ENCODE assay signal across 8 mouse cellular contexts in genomic region chr12:113097749-113098281, GRCm38 (mm10). TPM values are rescaled to one million over a fixed set of nuclear protein-coding genes. Genes with fewer than 3 reads are reported as not detected.
DNase-seq lines count a peak whose midpoint lies in the region; ATAC-seq and TF ChIP-seq lines count a peak whose summit lies in the region.

Mta1 (plus strand) TSS chr12:113098278.

- ATAC-seq in midbrain, postnatal 0 days (ENCODE audit: low FRiP score): peak; percentile 60

- H3K9me3 ChIP-seq in midbrain, postnatal 0 days (ENCODE audit: low read length): no peaks in the 10 kb centered on the region

- H3K27ac ChIP-seq in kidney, adult 2 months (ENCODE audit: insufficient read depth, low read depth, low read length): 0 out of 2 replicates have a peak within 1 kb of the TSS, but pooled peaks have one; percentile 5
- H3K27ac ChIP-seq in liver, adult 2 months (replicated peaks; ENCODE audit: insufficient read depth, low read depth, low read length): peak within 1 kb of the TSS; percentile 38
- H3K27ac ChIP-seq in midbrain, postnatal 0 days (ENCODE audit: low read depth, low read length): peak within 1 kb of the TSS; percentile 91

- TF ChIP-seq POLR2A in kidney, adult 2 months (IDR thresholded peaks at IDR 0.05; ENCODE audit: low read depth, low read length): no peak
- no peak for TF ChIP-seq POLR2A in liver, adult 2 months (IDR thresholded peaks at IDR 0.05; ENCODE audit: extremely low read depth, insufficient read depth, low read length)

- H3K4me1 ChIP-seq in kidney, adult 2 months (ENCODE audit: control insufficient read depth, insufficient read depth, low read length): 0 out of 2 replicates have a peak, but pooled peaks cover 11% of the 10 kb centered on the region
- peaks cover 8% of the 10 kb centered on the region for H3K4me1 ChIP-seq in liver, adult 2 months (ENCODE audit: control insufficient read depth, insufficient read depth, low read length)
- H3K4me1 ChIP-seq in midbrain, postnatal 0 days (ENCODE audit: insufficient read depth, low read length): peaks cover 22% of the 10 kb centered on the region; the same call in 1 of the 2 replicates

- DNase-seq in adrenal gland, adult 18-20 months (ENCODE audit: low spot score in 2 of 2): peak; percentile 60 to 67
- DNase-seq in embryo, embryonic 9.5 days (ENCODE audit: extremely low spot score): peak; percentile 67
- peak; percentile 56 for DNase-seq in heart, adult 18-20 months
- peak; percentile 59 for DNase-seq in kidney, adult 2 months
- no peak for DNase-seq in liver, adult 2 months (ENCODE audit: extremely low read depth, low read depth, low spot score)
- DNase-seq in midbrain, postnatal 0 days (ENCODE audit: low spot score): peak; percentile 64
- peak; percentile 74 for DNase-seq in thymus, postnatal 14 days

- H3ac ChIP-seq in C2C12 (ENCODE audit: control insufficient read depth, insufficient read length, low read depth): peak within 1 kb of the TSS; percentile 97

- peaks cover 54% of the 10 kb centered on the region for H3K79me2 ChIP-seq in C2C12 (ENCODE audit: control insufficient read depth, insufficient read depth)
- H3K79me2 ChIP-seq in liver, adult 2 months (ENCODE audit: control insufficient read depth, insufficient read depth, low read length): peaks cover 20% of the 10 kb centered on the region; the same call in 1 of the 2 replicates

- H3K27me3 ChIP-seq in C2C12 (ENCODE audit: control insufficient read depth, insufficient read depth, insufficient read length): no peaks in the 10 kb centered on the region
- H3K27me3 ChIP-seq in kidney, adult 2 months (replicated peaks; ENCODE audit: control insufficient read depth, insufficient read depth, low read length): no peaks in the 10 kb centered on the region
- H3K27me3 ChIP-seq in liver, adult 2 months (ENCODE audit: control insufficient read depth, insufficient read depth, low read length): no peaks in the 10 kb centered on the region
- H3K27me3 ChIP-seq in midbrain, postnatal 0 days (ENCODE audit: insufficient read depth, low read length): no peaks in the 10 kb centered on the region

- no peak for TF ChIP-seq CTCF in C2C12 (IDR thresholded peaks at IDR 0.05; ENCODE audit: control insufficient read depth, insufficient read depth, insufficient read length)
- TF ChIP-seq CTCF in kidney, adult 2 months (conservative IDR thresholded peaks at IDR 0.05; ENCODE audit: insufficient read depth, insufficient read length, low read depth, low read length): no peak
- TF ChIP-seq CTCF in liver, adult 2 months (IDR thresholded peaks at IDR 0.05; ENCODE audit: low read depth, low read length): no peak
- TF ChIP-seq CTCF in midbrain, postnatal 0 days (IDR thresholded peaks at IDR 0.05): no peak

- peaks cover 6% of the 10 kb centered on the region for H3K36me3 ChIP-seq in C2C12 (ENCODE audit: control insufficient read depth, insufficient read depth)
- H3K36me3 ChIP-seq in kidney, adult 2 months (ENCODE audit: control insufficient read depth, insufficient read depth, low read length): no peaks in the 10 kb centered on the region
- H3K36me3 ChIP-seq in liver, adult 2 months (ENCODE audit: control insufficient read depth, insufficient read depth, low read length): no peaks in the 10 kb centered on the region
- H3K36me3 ChIP-seq in midbrain, postnatal 0 days (ENCODE audit: insufficient read depth, low read length): peaks cover 4% of the 10 kb centered on the region; the same call in 1 of the 2 replicates

- peaks cover 42% of the 10 kb centered on the region for H3K79me3 ChIP-seq in C2C12 (ENCODE audit: low read depth)

- peak within 1 kb of the TSS; percentile 98 for H3K9ac ChIP-seq in liver, adult 2 months (ENCODE audit: low read depth, low read length)
- H3K9ac ChIP-seq in midbrain, postnatal 0 days (replicated peaks; ENCODE audit: low read length, poor library complexity, severe bottlenecking): peak within 1 kb of the TSS; percentile 92

- H3K4me2 ChIP-seq in midbrain, postnatal 0 days (ENCODE audit: low read depth, low read length, poor library complexity, severe bottlenecking): peak within 1 kb of the TSS; percentile 98

- H3K4me3 ChIP-seq in C2C12 (ENCODE audit: insufficient read depth, poor library complexity, severe bottlenecking): peak within 1 kb of the TSS; percentile 71
- H3K4me3 ChIP-seq in kidney, adult 2 months (ENCODE audit: insufficient read depth, low read depth, low read length): peak within 1 kb of the TSS; percentile 65
- peak within 1 kb of the TSS; percentile 88 for H3K4me3 ChIP-seq in liver, adult 2 months (ENCODE audit: insufficient read depth, low read depth, low read length)
- H3K4me3 ChIP-seq in midbrain, postnatal 0 days (ENCODE audit: low read depth, low read length): peak within 1 kb of the TSS; percentile 91

- WGBS in kidney, adult 2 months: 7% methylated on average over 47 of the region's 53 CpGs
- WGBS in liver, adult 2 months: 12% methylated on average over 50 of the region's 53 CpGs
- 3% methylated on average over 18 of the region's 53 CpGs for WGBS in midbrain, postnatal 0 days

TF ChIP-seq in C2C12, 6 proteins besides CTCF, POLR2A, EP300 and RAD21:
- no peak for TF ChIP-seq MYOD1 (IDR thresholded peaks at IDR 0.05; ENCODE audit: control insufficient read depth, insufficient read length, low read depth)
- no peak for TF ChIP-seq MYOG (IDR thresholded peaks at IDR 0.05; ENCODE audit: control insufficient read depth, extremely low read depth, insufficient read length)
- TF ChIP-seq USF1 (IDR thresholded peaks at IDR 0.05; ENCODE audit: low read depth): no peak
- TF ChIP-seq CEBPB (IDR thresholded peaks at IDR 0.05; ENCODE audit: low read depth): no peak
- TF ChIP-seq MAX (IDR thresholded peaks at IDR 0.05): no peak
- TF ChIP-seq FOSL1 (IDR thresholded peaks at IDR 0.05; ENCODE audit: insufficient read depth, low read length, poor library complexity, severe bottlenecking): no peak

RNA-seq across cellular contexts. Expression of gene Mta1, which starts in this region (rescaled TPM):
- polyA plus RNA-seq in C2C12 (2012; fragmentation: generic; extraction: Trizol): 90.8 TPM
- 10 to 100 TPM; 61.6 to 89.6 TPM for total RNA-seq in adrenal gland, adult 18-20 months (2021)
- total RNA-seq in heart, adult 18-20 months (2021): 10 to 100 TPM; 43.9 to 46.2 TPM
- 39.0 and 44.4 TPM in 2 replicates for polyA plus RNA-seq in kidney, adult 2 months (2012; rRNA removed)
- 6.0 and 8.9 TPM in 2 replicates for total RNA-seq in liver, adult 2 months (2014; rRNA removed)
- 24.3 and 31.7 TPM in 2 replicates for polyA plus RNA-seq in liver, adult 2 months (2012; rRNA removed)
- 48.3 and 55.2 TPM in 2 replicates for total RNA-seq in midbrain, postnatal 0 days (2014; rRNA removed)
- 15.3 and 16.8 TPM in 2 replicates for polyA plus RNA-seq in midbrain, postnatal 0 days (2015; fragmentation: Nextera tagmentation; extraction: Ambion mirVana)

Comparison
In these comparisons a context has a peak if more than half of its experiments do, and no peak if none do; other contexts are left out.
1. H3K27ac ChIP-seq: peak in every context shown above with its lines; median percentile 91 in midbrain, postnatal 0 days; 38 in liver, adult 2 months; 5 in kidney, adult 2 months.